8 mouse cellular contexts compared by ENCODE assay signal in genomic region chr19:36439894-36440714, GRCm38 (mm10).
DNase-seq lines count a peak whose midpoint lies in the region; ATAC-seq and TF ChIP-seq lines count a peak whose summit lies in the region.

No protein-coding gene starts in this region.

- no peak overlapping the region for H3K27ac ChIP-seq in forebrain, embryonic 13.5 days

- no peak overlapping the region for H3K9ac ChIP-seq in forebrain, embryonic 13.5 days

- WGBS in forebrain, embryonic 13.5 days = 58% methylated on average over 9 of the region's 9 CpGs

- no peaks in the 10 kb centered on the region for H3K9me3 ChIP-seq in E14TG2a.4 (ENCODE audit: low read length)
- H3K9me3 ChIP-seq in forebrain, embryonic 13.5 days (replicated peaks) = no peaks in the 10 kb centered on the region

- peak; percentile 75 for TF ChIP-seq CTCF in E14TG2a.4 (conservative IDR thresholded peaks at IDR 0.05; ENCODE audit: low read length)

- no peaks in the 10 kb centered on the region for H3K36me3 ChIP-seq in E14TG2a.4 (ENCODE audit: insufficient read depth, low read length)
- H3K36me3 ChIP-seq in forebrain, embryonic 13.5 days (ENCODE audit: poor library complexity, severe bottlenecking) = no peaks in the 10 kb centered on the region

- peaks cover 3% of the 10 kb centered on the region for H3K4me1 ChIP-seq in E14TG2a.4 (replicated peaks; ENCODE audit: low read depth, low read length)
- no peaks in the 10 kb centered on the region for H3K4me1 ChIP-seq in forebrain, embryonic 13.5 days

- DNase-seq in adrenal gland, adult 18-20 months (ENCODE audit: low spot score in 2 of 2) = peak; percentile 44 to 47
- no peak for DNase-seq in adrenal gland, postnatal 4 days (ENCODE audit: low spot score in 2 of 2)
- peak; percentile 56 to 57 for DNase-seq in kidney, postnatal 4 days
- peak; percentile 67 for DNase-seq in lung, postnatal 10 days
- DNase-seq in right cerebral cortex, adult 2 months (ENCODE audit: low spot score in 2 of 2) = peak; percentile 29 to 73

- H3K27me3 ChIP-seq in E14TG2a.4 (ENCODE audit: insufficient read depth, low read length) = no peaks in the 10 kb centered on the region
- no peaks in the 10 kb centered on the region for H3K27me3 ChIP-seq in forebrain, embryonic 13.5 days

- H3K4me3 ChIP-seq in E14TG2a.4 (replicated peaks; ENCODE audit: low read length) = no peak overlapping the region
- H3K4me3 ChIP-seq in forebrain, embryonic 13.5 days = no peak overlapping the region

- ATAC-seq in cerebellum, adult (ENCODE audit: insufficient number of reproducible peaks, low FRiP score, low TSS enrichment) = peak; percentile 52; the same call in 1 of the 2 replicates
- peak; percentile 83 for ATAC-seq in forebrain, embryonic 13.5 days

- no peak overlapping the region for H3K4me2 ChIP-seq in forebrain, embryonic 13.5 days

Comparison
In these comparisons a context has a peak if more than half of its experiments do, and no peak if none do; other contexts are left out.
1. DNase-seq: peak in adrenal gland, adult 18-20 months (2 of 2), kidney, postnatal 4 days (2 of 2), lung, postnatal 10 days (single experiment) and right cerebral cortex, adult 2 months (2 of 2); none in adrenal gland, postnatal 4 days (0 of 2).